Mouse (Mus musculus) layer of hippocampus, postnatal 36 days (tissue): Measurements from ENCODE around the gene Eif1ad. TPM values are rescaled to one million over a fixed set of nuclear protein-coding genes. Genes with fewer than 3 reads are reported as not detected.

ENCODE experiments used
- DNase-seq, 2 experiments: peaks; one replicate each; pipeline ENCODE4 v3.0.0; 2022
- total RNA-seq, 2 experiments: library from RNA; stranded (reverse); gene quantifications; 2 replicates each; pipeline ENCODE4 v1.2.3; 2021

Eif1ad gene
- total RNA-seq, 2 experiments from 2014 or later, result 20.6 to 21.3 TPM

- DNase-seq, result no peak
Observed at GRCm38 (mm10) chr19:5419630-5420029, 53.1 kb downstream of the Eif1ad start.

- no peak for DNase-seq
Observed at GRCm38 (mm10) chr19:5420579-5420978, 54.0 kb downstream of the Eif1ad start.

Other genes with a start within 250 kb of the Eif1ad start
- 100 to 1,000 TPM; 224 to 226 TPM for gene Klc2, start 248.2 kb upstream of the Eif1ad start, total RNA-seq
- 10 to 100 TPM; 52.5 to 55.0 TPM for gene Pacs1, start 93.6 kb upstream of the Eif1ad start, total RNA-seq
- 100 to 1,000 TPM; 204 to 205 TPM for gene Sf3b2, start 71.3 kb upstream of the Eif1ad start, total RNA-seq
- 100 to 1,000 TPM; 110 TPM for gene Gal3st3, start 68.4 kb upstream of the Eif1ad start, total RNA-seq
- not detected for gene Catsper1, start 31.0 kb upstream of the Eif1ad start, total RNA-seq
- 1 to 10 TPM; 7.3 to 7.7 TPM for gene Cst6, start 17.2 kb upstream of the Eif1ad start, total RNA-seq
- gene Banf1, start 427 bp downstream of the Eif1ad start, total RNA-seq, result 10 to 100 TPM; 80.9 to 90.9 TPM
- gene Sart1, start 22.0 kb downstream of the Eif1ad start, total RNA-seq, result 100 to 1,000 TPM in 1 of 2 experiments, 10 to 100 TPM in 1; 97.9 to 104 TPM
- gene Tsga10ip, start 35.8 kb downstream of the Eif1ad start, total RNA-seq, result not detected
- 100 to 1,000 TPM; 291 to 298 TPM for gene Drap1, start 58.2 kb downstream of the Eif1ad start, total RNA-seq
- gene AI837181, start 58.4 kb downstream of the Eif1ad start, total RNA-seq, result 10 to 100 TPM; 66.4 to 69.8 TPM
- gene Fosl1, start 80.8 kb downstream of the Eif1ad start, total RNA-seq, result not detected
- gene Ccdc85b, start 91.2 kb downstream of the Eif1ad start, total RNA-seq, result 10 to 100 TPM; 34.8 to 38.3 TPM
- 10 to 100 TPM; 85.5 to 86.3 TPM for gene Fibp, start 93.9 kb downstream of the Eif1ad start, total RNA-seq
- gene Ctsw, start 101.8 kb downstream of the Eif1ad start, total RNA-seq, result not detected
- gene Efemp2, start 107.2 kb downstream of the Eif1ad start, total RNA-seq, result 10 to 100 TPM; 10.9 to 12.4 TPM
- 10 to 100 TPM; 37.6 to 39.3 TPM for gene Mus81, start 121.7 kb downstream of the Eif1ad start, total RNA-seq
- 1,000 to 10,000 TPM; 1,234 to 1,394 TPM for gene Cfl1, start 123.7 kb downstream of the Eif1ad start, total RNA-seq
- 1 to 10 TPM; 5.4 to 8.8 TPM for gene 1700020D05Rik, start 137.0 kb downstream of the Eif1ad start, total RNA-seq
- 10 to 100 TPM; 80.5 to 83.5 TPM for gene Snx32, start 143.8 kb downstream of the Eif1ad start, total RNA-seq
- gene Ovol1, start 193.9 kb downstream of the Eif1ad start, total RNA-seq, result not detected
- 1 to 10 TPM; 5.8 to 7.0 TPM for gene Ap5b1, start 201.3 kb downstream of the Eif1ad start, total RNA-seq
- 10 to 100 TPM; 80.2 to 88.0 TPM for gene Rnaseh2c, start 235.1 kb downstream of the Eif1ad start, total RNA-seq
- 10 to 100 TPM; 80.1 to 91.1 TPM for gene Kat5, start 243.5 kb downstream of the Eif1ad start, total RNA-seq